Mouse (Mus musculus): ENCODE data around the gene Klrb1a.
"Not testable (repeated sequence)": the region's sequence is repeated elsewhere in the genome, so short reads cannot be mapped to it uniquely, and the experiment has no call there.

The Klrb1a gene

GRCm38 (mm10) chr6:128623433-128623832 is at the start of gene Klrb1a:
Gene Klrb1a (minus strand): TSS chr6:128623533.
- TF ChIP-seq GATA4 (IDR thresholded peaks at IDR 0.05; ENCODE audit: insufficient replicate concordance, low read length) = not testable (repeated sequence)

DNA sequence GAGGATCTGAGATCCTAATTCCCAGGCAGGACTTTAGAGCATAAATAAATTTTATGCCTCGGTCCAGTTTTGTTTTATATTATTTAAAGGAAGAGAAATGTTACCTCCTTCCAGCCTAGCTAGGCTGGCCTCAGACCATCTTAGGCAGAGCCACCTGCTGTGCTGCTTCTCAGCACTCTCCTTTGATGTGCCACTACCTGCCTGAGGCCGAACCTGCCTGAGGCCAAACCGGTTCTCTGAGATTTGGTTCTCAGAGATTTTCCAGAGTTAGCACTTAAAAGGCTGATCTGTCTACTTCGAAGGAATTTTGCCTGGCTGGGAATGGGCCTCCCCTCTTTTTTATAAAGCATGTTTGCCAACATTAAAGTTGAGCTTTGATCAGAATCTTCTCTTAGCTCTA is 46.6 kb upstream of the Klrb1a start:
- no peak for TF ChIP-seq GATA4 (IDR thresholded peaks at IDR 0.05; ENCODE audit: insufficient replicate concordance, low read length)

DNA sequence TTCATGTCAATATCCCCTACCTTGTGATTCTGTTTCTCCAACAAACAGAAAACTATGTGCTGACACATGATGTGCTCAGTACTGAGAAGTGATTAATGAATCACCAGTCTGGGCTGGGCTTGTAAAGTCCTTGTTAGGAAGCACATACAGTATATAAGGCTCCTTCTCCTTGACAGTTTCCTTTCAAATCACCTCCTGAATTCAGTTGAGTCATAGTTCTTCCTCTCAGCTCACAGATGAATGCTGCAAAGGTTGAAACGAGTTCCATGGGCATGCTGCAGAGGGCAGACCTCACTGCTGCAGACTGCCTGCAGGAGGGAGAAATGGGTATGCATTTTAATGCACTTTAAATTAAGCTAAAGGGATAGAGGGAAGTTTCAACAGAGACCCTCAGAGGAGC is 38.9 kb upstream of the Klrb1a start, which contains the start of gene Clec2h:
Clec2h (plus strand) TSS at position 180 of the 400 bp plus-strand sequence.
- TF ChIP-seq GATA4 (IDR thresholded peaks at IDR 0.05; ENCODE audit: insufficient replicate concordance, low read length) = no peak

- no peak for TF ChIP-seq GATA4 (IDR thresholded peaks at IDR 0.05; ENCODE audit: insufficient replicate concordance, low read length)
Measured at GRCm38 (mm10) chr6:128661249-128661648, 37.9 kb upstream of the Klrb1a start.

DNA sequence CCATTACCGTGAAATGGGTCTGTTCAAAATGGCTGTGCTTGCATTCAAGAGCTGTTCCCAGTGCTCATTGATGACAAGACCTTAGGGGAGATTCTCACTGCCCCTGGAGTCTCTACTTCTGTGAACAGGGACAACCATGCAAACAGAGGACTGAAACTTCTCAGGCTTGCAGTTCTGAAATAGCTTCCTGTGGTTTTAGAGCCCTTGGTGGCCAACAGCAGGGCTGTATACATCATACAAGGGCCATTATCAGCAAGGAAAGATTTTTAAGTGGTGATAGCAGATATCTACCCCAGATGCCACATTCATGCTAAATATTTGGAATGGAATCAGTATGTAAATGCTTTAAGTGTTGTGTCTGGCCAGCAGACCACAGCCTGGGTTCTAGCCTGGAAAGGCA is 29.6 kb upstream of the Klrb1a start:
- TF ChIP-seq GATA4 (IDR thresholded peaks at IDR 0.05; ENCODE audit: insufficient replicate concordance, low read length) = no peak

GRCm38 (mm10) chr6:128650187-128650586 is 26.9 kb upstream of the Klrb1a start:
- no peak; the same call in 1 of the 2 replicates for TF ChIP-seq GATA4 (IDR thresholded peaks at IDR 0.05; ENCODE audit: insufficient replicate concordance, low read length)

GRCm38 (mm10) chr6:128649681-128650080 is 26.3 kb upstream of the Klrb1a start:
- no peak for TF ChIP-seq GATA4 (IDR thresholded peaks at IDR 0.05; ENCODE audit: insufficient replicate concordance, low read length)

DNA sequence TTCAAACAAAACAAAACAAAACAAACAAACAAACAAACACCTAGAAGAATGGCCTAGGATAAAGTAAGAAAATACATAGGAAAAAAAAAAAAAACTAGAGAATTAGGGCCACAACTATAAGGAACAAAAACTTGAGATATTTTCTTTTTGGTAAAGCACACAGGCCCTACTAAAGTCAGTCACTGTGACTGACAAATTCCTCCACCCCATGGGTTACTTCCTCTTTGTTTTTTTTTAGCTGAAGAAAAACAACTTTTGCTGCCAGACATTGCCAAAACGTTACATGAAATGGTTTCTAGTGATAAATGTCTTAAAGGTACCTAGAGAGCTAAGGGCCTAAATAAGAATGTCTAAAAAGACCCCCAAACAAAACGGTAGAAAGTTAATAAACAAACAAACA is 20.7 kb upstream of the Klrb1a start:
- no peak for TF ChIP-seq GATA4 (IDR thresholded peaks at IDR 0.05; ENCODE audit: insufficient replicate concordance, low read length)

- no peak for TF ChIP-seq GATA4 (IDR thresholded peaks at IDR 0.05; ENCODE audit: insufficient replicate concordance, low read length)
Measured at GRCm38 (mm10) chr6:128641116-128641716, 17.9 kb upstream of the Klrb1a start.

GRCm38 (mm10) chr6:128640673-128641072 is 17.3 kb upstream of the Klrb1a start:
- no peak for TF ChIP-seq GATA4 (IDR thresholded peaks at IDR 0.05; ENCODE audit: insufficient replicate concordance, low read length)

DNA sequence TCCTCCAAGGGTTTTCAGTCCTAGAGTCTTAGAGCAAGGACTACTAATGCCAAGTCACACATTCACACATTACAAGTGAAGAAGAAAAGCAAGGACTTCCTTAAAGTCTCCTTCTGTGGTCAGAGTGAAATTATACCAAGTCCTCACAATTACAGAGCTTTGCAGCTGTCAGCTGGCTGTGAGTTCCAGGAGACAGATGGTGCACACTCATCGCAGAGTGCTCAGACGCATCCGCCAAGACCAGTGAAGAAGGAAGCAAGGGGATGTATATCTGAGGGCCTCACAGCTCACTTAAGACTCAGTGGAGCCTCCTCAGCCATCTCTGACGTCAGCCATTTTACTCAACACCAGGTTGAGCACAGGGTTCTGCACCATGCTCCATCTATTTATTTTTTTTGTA is 1.1 kb upstream of the Klrb1a start:
- TF ChIP-seq GATA4 (IDR thresholded peaks at IDR 0.05; ENCODE audit: insufficient replicate concordance, low read length) = no peak

GRCm38 (mm10) chr6:128622733-128623132 is 600 bp downstream of the Klrb1a start:
- no peak for TF ChIP-seq GATA4 (IDR thresholded peaks at IDR 0.05; ENCODE audit: insufficient replicate concordance, low read length)

DNA sequence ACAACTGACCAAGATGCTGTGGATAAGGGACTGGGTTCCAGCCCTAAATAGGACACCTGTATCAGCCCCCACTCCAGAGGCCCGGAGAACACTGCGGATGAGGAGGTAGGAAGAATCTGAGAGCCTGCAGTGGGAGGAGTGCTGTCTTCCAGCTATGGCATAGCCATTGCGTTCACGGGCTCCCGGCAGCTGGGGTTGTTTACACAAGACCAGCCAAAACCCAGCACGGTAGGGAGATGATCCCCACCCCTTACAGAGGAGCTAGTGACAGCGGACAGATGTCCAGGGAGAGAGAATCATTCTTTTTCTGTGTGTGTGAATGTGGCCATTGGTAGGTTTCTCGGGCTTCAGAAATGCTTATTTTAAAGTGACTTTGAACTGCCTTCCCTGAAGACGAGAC is 17.0 kb downstream of the Klrb1a start:
- TF ChIP-seq GATA4 (IDR thresholded peaks at IDR 0.05; ENCODE audit: insufficient replicate concordance, low read length) = no peak

DNA sequence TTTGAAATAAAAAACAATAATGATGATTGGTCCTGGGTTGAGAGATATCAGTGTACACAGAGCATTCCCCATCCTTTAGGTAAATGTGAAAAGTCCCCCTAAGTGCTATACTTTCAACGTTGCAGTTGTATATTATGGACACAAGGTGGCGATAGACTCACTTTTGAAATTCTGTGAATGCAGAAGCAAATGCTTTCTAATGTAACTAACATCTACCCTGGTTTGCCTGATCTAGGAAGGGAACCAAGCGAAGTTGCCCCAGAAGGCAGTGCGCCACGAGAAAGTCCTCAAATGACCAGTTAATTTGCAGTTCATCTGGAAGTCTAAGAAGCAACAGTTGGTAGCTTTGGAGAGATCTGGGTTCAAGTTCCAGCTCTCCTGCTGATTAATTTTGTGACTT is 18.8 kb downstream of the Klrb1a start:
- no peak for TF ChIP-seq GATA4 (IDR thresholded peaks at IDR 0.05; ENCODE audit: insufficient replicate concordance, low read length)

GRCm38 (mm10) chr6:128602463-128603201 is 20.7 kb downstream of the Klrb1a start:
- no peak for TF ChIP-seq GATA4 (IDR thresholded peaks at IDR 0.05; ENCODE audit: insufficient replicate concordance, low read length)

GRCm38 (mm10) chr6:128602026-128602425 is 21.3 kb downstream of the Klrb1a start:
- TF ChIP-seq GATA4 (IDR thresholded peaks at IDR 0.05; ENCODE audit: insufficient replicate concordance, low read length) = no peak

DNA sequence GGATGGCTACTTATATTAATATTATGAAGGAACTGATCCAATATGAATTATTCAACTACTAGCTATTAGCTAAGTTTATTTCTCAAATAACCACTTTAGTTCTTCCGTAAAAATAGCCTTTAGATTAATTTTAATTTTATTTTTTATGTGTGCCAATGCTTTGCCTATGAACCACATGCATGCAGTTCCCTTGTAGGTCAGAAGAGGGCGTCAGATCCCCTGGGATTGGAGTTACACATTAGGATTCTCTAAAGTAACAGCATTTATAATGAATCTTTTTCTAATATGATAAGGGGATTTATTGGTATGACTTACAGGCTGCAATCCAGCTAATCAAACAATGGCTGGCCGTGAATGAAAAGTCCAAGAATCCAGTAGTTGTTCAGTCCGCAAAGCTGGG is 23.8 kb downstream of the Klrb1a start:
- TF ChIP-seq GATA4 (IDR thresholded peaks at IDR 0.05; ENCODE audit: insufficient replicate concordance, low read length) = no peak

Measured in liver, adult (tissue).